Mouse (Mus musculus): ENCODE data around the gene Ddx47.

- TF ChIP-seq CTCF (conservative IDR thresholded peaks at IDR 0.05; ENCODE audit: low read length) = no peak
- no peak for TF ChIP-seq NANOG (IDR thresholded peaks at IDR 0.05; ENCODE audit: borderline replicate concordance, low read length)
- TF ChIP-seq POU5F1 (IDR thresholded peaks at IDR 0.05; ENCODE audit: borderline replicate concordance, low read length) = no peak
Measured at GRCm38 (mm10) chr6:134981231-134982062, 30.0 kb upstream of the Ddx47 start, which contains the start of gene Apold1.
